Mouse (Mus musculus) CD4-positive, CD25-positive, alpha-beta regulatory T cell, adult 4 months (primary cell): ENCODE data around the gene Abl1. TPM values are rescaled to one million over a fixed set of nuclear protein-coding genes. Genes with fewer than 3 reads are reported as not detected.

Experiments
- ATAC-seq: one replicate; pipeline ENCODE4 v1.8.0; 2017
- polyA plus RNA-seq, 2 experiments: library from polyadenylated mRNA; unstranded; fragments of 100-300 nt; shearing (Covaris generic); gene quantifications; one replicate each; pipeline ENCODE4 v1.2.1; 2017

Abl1 gene
- polyA plus RNA-seq, 2 experiments from 2014 or later, result 6.9 to 8.2 TPM

DNA sequence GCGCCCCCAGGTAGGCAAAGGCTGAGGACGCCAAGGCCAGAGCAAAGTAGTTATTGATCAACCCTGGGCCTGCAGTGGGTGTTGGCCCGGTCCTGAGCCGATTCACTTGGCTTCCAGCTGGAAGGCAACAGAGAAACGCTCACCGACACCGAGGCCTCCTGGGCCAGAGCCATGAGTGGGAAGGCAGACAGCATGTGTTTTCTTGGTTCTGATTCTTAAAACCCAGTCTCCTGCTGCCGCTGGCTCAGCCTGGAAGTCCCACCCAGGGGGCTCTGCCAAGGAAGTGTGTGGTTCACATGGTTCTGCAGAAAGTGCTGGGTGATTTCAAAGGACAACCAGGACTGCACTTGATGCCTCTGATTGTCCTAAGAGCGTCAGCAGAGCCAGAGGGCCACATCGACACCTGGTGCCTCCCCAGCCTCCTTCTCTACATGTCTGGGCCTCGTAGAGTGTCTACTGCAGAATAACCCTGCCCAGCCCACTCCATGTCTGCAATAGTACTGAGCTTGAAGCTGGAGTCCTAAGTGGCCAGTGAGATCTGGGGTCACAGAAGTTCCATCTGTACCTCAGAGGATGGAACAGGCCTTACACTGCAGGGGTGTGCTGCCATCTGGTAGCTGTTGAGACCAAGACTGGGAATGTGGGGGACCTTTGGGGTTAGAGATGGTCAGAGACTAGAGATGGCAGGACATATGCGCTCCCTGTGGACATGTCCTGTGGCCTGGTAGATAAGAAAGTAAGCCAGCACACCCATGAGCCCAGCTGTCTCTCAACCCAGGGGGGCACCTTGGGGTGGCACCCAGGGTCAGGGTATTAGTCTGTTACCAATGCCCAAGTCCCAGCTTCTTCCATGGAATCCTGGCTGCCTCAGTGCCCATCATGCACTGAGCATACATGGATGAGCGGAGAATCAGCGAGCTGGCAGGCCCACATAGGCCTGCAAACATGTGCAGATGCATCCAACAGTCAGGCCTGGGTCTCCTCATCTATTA lies 138.2 kb downstream of the Abl1 start:
- ATAC-seq, result no peak

DNA sequence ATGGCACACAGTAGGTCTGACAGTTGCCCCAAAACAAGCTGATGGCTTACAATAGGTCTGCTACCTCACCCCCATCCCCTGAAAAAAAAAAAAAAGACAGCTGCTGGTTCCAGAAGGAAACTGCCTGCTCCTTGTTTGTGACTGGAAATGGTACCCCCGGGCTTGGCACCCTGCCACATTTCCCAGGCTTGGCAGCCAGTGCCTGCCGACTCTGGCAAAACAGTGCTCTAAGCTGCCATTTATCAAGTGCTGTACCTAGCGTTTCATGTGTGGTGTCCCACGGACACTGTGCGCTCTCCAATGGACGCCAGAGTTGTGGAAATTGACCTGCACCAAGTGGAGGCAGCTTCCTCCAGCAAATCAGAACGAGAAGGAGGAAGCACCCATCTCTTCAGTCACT lies 139.7 kb downstream of the Abl1 start:
- ATAC-seq, result no peak

DNA sequence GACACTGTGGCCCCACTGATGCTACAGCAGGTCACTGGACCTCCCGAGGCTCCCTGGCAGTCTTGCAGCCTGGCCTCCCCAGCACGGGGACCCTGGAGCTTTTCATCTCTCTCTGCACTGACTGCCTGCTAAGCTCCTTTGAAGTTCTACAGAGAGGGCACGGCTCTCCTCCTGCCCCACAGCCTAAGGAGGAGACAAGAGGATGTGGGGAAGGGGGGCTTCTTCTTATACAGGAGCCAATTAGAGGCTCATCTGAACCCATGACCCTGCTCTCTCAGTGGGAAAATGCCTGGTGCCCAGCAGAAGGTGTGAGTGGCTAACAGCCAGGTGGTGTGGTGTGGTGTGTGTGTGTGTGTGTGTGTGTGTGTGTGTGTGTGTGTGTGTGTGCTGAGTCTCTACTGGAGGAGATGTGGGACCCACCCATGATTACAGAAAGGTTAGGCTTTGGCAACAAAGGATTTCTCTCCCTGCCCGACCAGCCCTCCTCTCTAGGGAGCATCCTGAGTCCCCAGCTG lies 140.2 kb downstream of the Abl1 start:
- ATAC-seq, result no peak

- no peak for ATAC-seq
These were observed 147.9 kb downstream of the Abl1 start for GRCm38 (mm10) chr2:31836091-31836490.

DNA sequence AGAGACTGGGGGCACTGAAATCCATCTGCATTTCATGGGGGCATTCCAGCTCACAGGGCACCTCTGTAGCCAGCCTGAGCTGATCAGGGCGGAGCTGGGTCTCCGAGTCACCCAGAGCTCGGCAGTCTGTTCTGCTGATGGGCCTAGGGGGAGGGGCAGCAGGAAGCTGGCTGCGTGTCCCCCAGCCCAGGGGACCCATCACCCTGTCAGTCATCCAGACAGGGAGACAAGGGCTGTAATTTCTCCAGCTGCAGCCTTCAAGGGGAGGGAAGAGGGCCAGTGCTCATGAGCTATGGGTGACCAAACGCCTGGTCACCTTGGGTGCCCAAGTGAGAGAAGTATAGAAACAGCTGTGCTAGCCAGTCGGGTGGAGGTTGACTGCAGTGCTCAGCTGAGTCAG lies 148.8 kb downstream of the Abl1 start:
- no peak for ATAC-seq

GRCm38 (mm10) chr2:31838868-31839267 lies 150.7 kb downstream of the Abl1 start:
- ATAC-seq, result no peak

GRCm38 (mm10) chr2:31844729-31845136 lies 156.6 kb downstream of the Abl1 start:
- no peak for ATAC-seq

- no peak for ATAC-seq
These were observed 157.3 kb downstream of the Abl1 start for GRCm38 (mm10) chr2:31845512-31845895.

DNA sequence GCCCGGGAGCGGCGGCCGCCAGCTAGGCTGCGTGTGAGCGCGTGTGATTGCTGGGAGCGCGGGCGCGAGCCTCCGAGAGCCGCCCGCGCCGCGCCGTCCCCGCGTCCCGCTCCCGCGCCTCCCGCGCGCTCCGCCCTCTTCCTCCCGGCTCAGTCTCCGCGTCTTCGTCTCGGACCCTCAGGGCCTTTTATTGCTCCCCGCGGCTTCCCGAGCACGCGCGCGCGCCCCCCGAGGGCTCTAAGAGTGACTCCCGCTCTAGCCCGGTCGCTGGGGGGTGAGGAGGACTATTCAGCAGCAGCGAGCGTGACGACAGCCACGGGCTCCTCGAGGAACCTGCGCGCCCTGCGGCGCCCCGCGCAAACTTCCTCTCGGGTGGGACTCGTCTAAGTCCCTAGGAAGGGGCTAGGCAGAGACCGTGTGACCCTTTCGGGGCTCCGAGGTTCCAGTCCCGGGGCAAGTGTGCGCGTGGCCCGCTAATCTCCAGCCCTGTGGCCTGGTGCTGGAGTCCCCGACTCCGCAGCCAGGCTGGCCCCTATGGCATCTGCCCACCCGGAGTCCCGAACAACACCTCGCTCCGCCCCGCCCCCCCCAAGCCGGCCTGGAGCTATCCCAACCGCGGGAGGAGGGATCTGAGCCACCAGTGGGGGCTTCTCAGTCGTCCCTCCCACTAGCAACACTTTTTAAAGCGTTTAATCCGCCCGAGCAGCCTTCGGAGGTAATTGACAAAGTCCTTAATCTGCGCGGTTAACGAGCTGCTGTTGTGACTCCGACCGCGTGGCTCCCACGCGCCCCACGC lies 157.9 kb downstream of the Abl1 start, which contains the start of gene Fibcd1:
Fibcd1 (minus strand) TSS at position 110 of the 796 bp plus-strand sequence.
- ATAC-seq, result peak; percentile 46

- peak; percentile 23 for ATAC-seq
These were observed 158.8 kb downstream of the Abl1 start for GRCm38 (mm10) chr2:31846692-31847660.

- ATAC-seq, result peak; percentile 58
These were observed 159.7 kb downstream of the Abl1 start for GRCm38 (mm10) chr2:31847908-31848307.

DNA sequence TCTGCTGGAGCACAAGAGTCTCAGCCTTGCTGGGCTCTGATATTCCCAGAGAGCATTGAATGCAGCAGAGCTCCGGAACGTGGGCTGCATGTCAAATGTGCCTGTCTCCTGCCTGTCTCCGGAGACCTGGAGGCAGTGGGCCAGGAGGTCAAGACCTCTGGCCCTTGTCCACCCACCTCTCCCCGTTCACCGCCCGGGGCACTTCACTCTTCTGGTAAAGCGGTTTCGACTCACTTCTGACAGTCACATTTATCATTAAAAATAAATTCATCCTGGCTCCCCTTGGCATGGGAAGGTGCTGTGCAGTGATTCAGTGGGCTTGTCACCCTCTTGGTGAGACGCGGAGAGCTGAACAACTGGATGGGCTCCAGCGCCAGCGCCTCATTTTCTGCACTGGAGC lies 162.0 kb downstream of the Abl1 start:
- ATAC-seq, result no peak

Other genes starting within 250 kb of the Abl1 start
- 100 to 1,000 TPM; 415 to 537 TPM for gene Ass1, start 218.2 kb upstream of the Abl1 start, polyA plus RNA-seq
- 10 to 100 TPM; 46.2 to 64.6 TPM for gene Fubp3, start 115.7 kb upstream of the Abl1 start, polyA plus RNA-seq
- not detected for gene Prdm12, start 48.3 kb upstream of the Abl1 start, polyA plus RNA-seq
- 10 to 100 TPM; 43.5 to 65.7 TPM for gene Exosc2, start 17.7 kb upstream of the Abl1 start, polyA plus RNA-seq
- gene Qrfp, start 122.2 kb downstream of the Abl1 start, polyA plus RNA-seq, result under 1 TPM; 0.11 to 0.20 TPM
- under 1 TPM; 0.24 to 0.44 TPM for gene Fibcd1, start 157.6 kb downstream of the Abl1 start, polyA plus RNA-seq
- not detected for gene Lamc3, start 198.9 kb downstream of the Abl1 start, polyA plus RNA-seq